Comparison of ENCODE assay signal across 8 mouse cellular contexts in the genomic region with DNA sequence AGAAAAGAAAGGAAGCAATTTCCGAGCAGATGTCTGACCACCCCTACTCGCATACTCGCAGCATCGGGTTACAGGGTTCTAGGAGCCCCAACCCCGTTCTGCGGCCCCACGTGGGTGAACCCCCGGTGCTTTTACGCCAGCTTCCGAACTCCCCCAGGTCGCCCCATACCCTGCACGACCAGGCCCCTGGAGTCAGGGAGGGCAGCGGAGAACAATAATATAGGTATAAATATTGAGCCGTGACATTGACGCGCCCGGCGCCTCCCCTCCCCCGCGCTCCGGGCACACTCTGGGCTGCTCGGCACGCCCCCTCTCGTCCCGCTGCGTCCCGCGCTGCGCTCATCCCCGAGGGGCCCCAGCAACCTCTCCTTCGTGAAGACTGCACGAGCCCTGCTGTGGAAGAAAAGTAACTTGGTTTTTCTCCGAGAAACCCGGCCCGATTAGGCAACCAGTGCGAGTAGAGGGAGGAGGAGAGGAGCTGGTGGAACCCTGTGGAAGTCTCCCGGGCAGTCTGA. TPM values are rescaled to one million over a fixed set of nuclear protein-coding genes. Genes with fewer than 3 reads are reported as not detected.
DNase-seq lines count a peak whose midpoint lies in the region; ATAC-seq and TF ChIP-seq lines count a peak whose summit lies in the region.

No protein-coding gene starts in this region.

- peak overlapping the region; percentile 75 for H3K4me3 ChIP-seq in C2C12 (ENCODE audit: insufficient read depth, poor library complexity, severe bottlenecking)
- peak overlapping the region; percentile 60 for H3K4me3 ChIP-seq in embryonic fibroblast, embryonic 13.5 days (ENCODE audit: insufficient read depth, low read length)
- peak overlapping the region; percentile 65 for H3K4me3 ChIP-seq in heart, embryonic 12.5 days
- H3K4me3 ChIP-seq in kidney, embryonic 16.5 days (ENCODE audit: low read length), result peak overlapping the region; percentile 71
- H3K4me3 ChIP-seq in liver, embryonic 14.5 days (ENCODE audit: insufficient read depth in 1 of 2, low read depth in 2 of 2, low read length in 2 of 2), result peak overlapping the region; percentile 72 to 78
- peak overlapping the region; percentile 75 for H3K4me3 ChIP-seq in stomach, postnatal 0 days (ENCODE audit: low read depth, low read length)

- TF ChIP-seq CTCF in C2C12 (IDR thresholded peaks at IDR 0.05; ENCODE audit: control insufficient read depth, insufficient read depth, insufficient read length), result peak; percentile 4
- TF ChIP-seq CTCF in embryonic fibroblast, embryonic 13.5 days (IDR thresholded peaks at IDR 0.05; ENCODE audit: borderline replicate concordance, insufficient read depth, low read length), result no peak
- 0 out of 2 replicates have a peak, but pooled peaks have one; percentile 18 for TF ChIP-seq CTCF in liver, embryonic 14.5 days (IDR thresholded peaks at IDR 0.05; ENCODE audit: low read depth)
- TF ChIP-seq CTCF in stomach, postnatal 0 days (IDR thresholded peaks at IDR 0.05; ENCODE audit: low read depth), result peak; percentile 55

- no peak for TF ChIP-seq POLR2A in embryonic fibroblast, embryonic 13.5 days (IDR thresholded peaks at IDR 0.05; ENCODE audit: low read depth, low read length)

- no peaks in the 10 kb centered on the region for H3K9me3 ChIP-seq in heart, embryonic 12.5 days (replicated peaks)
- H3K9me3 ChIP-seq in kidney, embryonic 16.5 days (ENCODE audit: low read length), result no peaks in the 10 kb centered on the region
- no peaks in the 10 kb centered on the region for H3K9me3 ChIP-seq in liver, embryonic 14.5 days (ENCODE audit: control insufficient read depth, low read length)
- no peaks in the 10 kb centered on the region for H3K9me3 ChIP-seq in stomach, postnatal 0 days (ENCODE audit: control insufficient read depth, low read length)

- H3K36me3 ChIP-seq in C2C12 (ENCODE audit: control insufficient read depth, insufficient read depth), result peaks cover 31% of the 10 kb centered on the region
- peaks cover 7% of the 10 kb centered on the region; the same call in 1 of the 2 replicates for H3K36me3 ChIP-seq in heart, embryonic 12.5 days
- peaks cover 4% of the 10 kb centered on the region for H3K36me3 ChIP-seq in kidney, embryonic 16.5 days (ENCODE audit: insufficient read depth, low read length)
- peaks cover 2% of the 10 kb centered on the region; the same call in 1 of the 2 replicates for H3K36me3 ChIP-seq in liver, embryonic 14.5 days (replicated peaks; ENCODE audit: control insufficient read depth, insufficient read depth, low read depth)
- no peaks in the 10 kb centered on the region for H3K36me3 ChIP-seq in stomach, postnatal 0 days (ENCODE audit: control insufficient read depth, insufficient read depth, low read length)

- peaks cover 84% of the 10 kb centered on the region for H3K79me2 ChIP-seq in C2C12 (ENCODE audit: control insufficient read depth, insufficient read depth)

- TF ChIP-seq EP300 in liver, embryonic 14.5 days (IDR thresholded peaks at IDR 0.05; ENCODE audit: low read depth), result no peak
- TF ChIP-seq EP300 in stomach, postnatal 0 days (optimal IDR thresholded peaks at IDR 0.05), result no peak

- H3K79me3 ChIP-seq in C2C12 (ENCODE audit: low read depth), result peaks cover 66% of the 10 kb centered on the region

- peak overlapping the region; percentile 90 for H3K4me2 ChIP-seq in heart, embryonic 12.5 days
- peak overlapping the region; percentile 98 for H3K4me2 ChIP-seq in kidney, embryonic 16.5 days (replicated peaks; ENCODE audit: low read depth, low read length)
- peak overlapping the region; percentile 88 for H3K4me2 ChIP-seq in liver, embryonic 14.5 days (ENCODE audit: low read depth)
- peak overlapping the region; percentile 99 for H3K4me2 ChIP-seq in stomach, postnatal 0 days (replicated peaks; ENCODE audit: low read depth)

- no peaks in the 10 kb centered on the region for H3K4me1 ChIP-seq in embryonic fibroblast, embryonic 13.5 days (ENCODE audit: control insufficient read depth, insufficient read depth, low read length)
- no peaks in the 10 kb centered on the region for H3K4me1 ChIP-seq in heart, embryonic 12.5 days (replicated peaks)
- H3K4me1 ChIP-seq in kidney, embryonic 16.5 days (ENCODE audit: insufficient read depth, low read length), result 0 out of 2 replicates have a peak, but pooled peaks cover 5% of the 10 kb centered on the region
- no peaks in the 10 kb centered on the region for H3K4me1 ChIP-seq in liver, embryonic 14.5 days (replicated peaks; ENCODE audit: control insufficient read depth in 2 of 2, insufficient read depth in 2 of 2, low read length in 1 of 2)
- no peaks in the 10 kb centered on the region for H3K4me1 ChIP-seq in stomach, postnatal 0 days (replicated peaks; ENCODE audit: control insufficient read depth, insufficient read depth)

- peak overlapping the region; percentile 77 for H3K27ac ChIP-seq in embryonic fibroblast, embryonic 13.5 days (ENCODE audit: insufficient read depth, low read length)
- H3K27ac ChIP-seq in heart, embryonic 12.5 days (ENCODE audit: poor library complexity, severe bottlenecking), result peak overlapping the region; percentile 88
- H3K27ac ChIP-seq in kidney, embryonic 16.5 days (ENCODE audit: low read length), result peak overlapping the region; percentile 74
- H3K27ac ChIP-seq in liver, embryonic 14.5 days, result no peak overlapping the region; the same call in 1 of the 2 replicates
- peak overlapping the region; percentile 89 for H3K27ac ChIP-seq in stomach, postnatal 0 days (replicated peaks)

- under 1% methylated on average over 37 of the region's 37 CpGs for WGBS in heart, embryonic 12.5 days
- under 1% methylated on average over 34 of the region's 37 CpGs for WGBS in kidney, embryonic 16.5 days
- WGBS in liver, embryonic 14.5 days (ENCODE audit: insufficient replicate concordance), result under 1% methylated on average over 36 of the region's 37 CpGs
- WGBS in stomach, postnatal 0 days, result under 1% methylated on average over 35 of the region's 37 CpGs

- peak; percentile 61 for ATAC-seq in heart, embryonic 12.5 days (ENCODE audit: insufficient number of reproducible peaks, low FRiP score)
- ATAC-seq in kidney, embryonic 16.5 days (ENCODE audit: low FRiP score, low TSS enrichment), result peak; percentile 60
- ATAC-seq in liver, embryonic 14.5 days (ENCODE audit: insufficient read depth), result peak; percentile 62
- ATAC-seq in stomach, postnatal 0 days (ENCODE audit: low FRiP score, low TSS enrichment), result peak; percentile 62

- DNase-seq in adrenal gland, postnatal 10 days, result peak; percentile 84
- no peak for DNase-seq in liver, embryonic 14.5 days (ENCODE audit: low read depth in 3 of 3, low spot score in 3 of 3)
- DNase-seq in naive thymus-derived CD4-positive, alpha-beta T cell, adult 2 months (ENCODE audit: low read depth), result peak; percentile 57
- peak; percentile 70 for DNase-seq in stomach, postnatal 0 days (ENCODE audit: low spot score)

- H3K9ac ChIP-seq in heart, embryonic 12.5 days, result peak overlapping the region; percentile 90
- H3K9ac ChIP-seq in kidney, embryonic 16.5 days (replicated peaks; ENCODE audit: low read length), result peak overlapping the region; percentile 78
- H3K9ac ChIP-seq in liver, embryonic 14.5 days (replicated peaks), result peak overlapping the region; percentile 70
- peak overlapping the region; percentile 79 for H3K9ac ChIP-seq in stomach, postnatal 0 days (ENCODE audit: low read length)

- peak overlapping the region; percentile 74 for H3ac ChIP-seq in C2C12 (ENCODE audit: control insufficient read depth, insufficient read length, low read depth)

- no peaks in the 10 kb centered on the region for H3K27me3 ChIP-seq in C2C12 (ENCODE audit: control insufficient read depth, insufficient read depth, insufficient read length)
- no peaks in the 10 kb centered on the region for H3K27me3 ChIP-seq in heart, embryonic 12.5 days (replicated peaks)
- no peaks in the 10 kb centered on the region for H3K27me3 ChIP-seq in kidney, embryonic 16.5 days (ENCODE audit: insufficient read depth, low read length)
- H3K27me3 ChIP-seq in liver, embryonic 14.5 days (ENCODE audit: control insufficient read depth, insufficient read depth, low read length), result no peaks in the 10 kb centered on the region
- H3K27me3 ChIP-seq in stomach, postnatal 0 days (ENCODE audit: control insufficient read depth, insufficient read depth, low read length), result no peaks in the 10 kb centered on the region

TF ChIP-seq in C2C12, 6 proteins besides CTCF, POLR2A, EP300 and RAD21:
- TF ChIP-seq MYOD1 (IDR thresholded peaks at IDR 0.05; ENCODE audit: control insufficient read depth, insufficient read length, low read depth), result no peak

RNA-seq across cellular contexts. Expression of a gene that starts 2.3 kb away (rescaled TPM):
- 30.9 TPM for polyA plus RNA-seq in C2C12 (2012; fragmentation: generic; extraction: Trizol)
- total RNA-seq in adrenal gland, postnatal 10 days (2021), result 10 to 100 TPM; 24.2 to 30.8 TPM
- polyA plus RNA-seq in embryonic fibroblast, embryonic 13.5 days (2011; ENCODE audit: insufficient read length, low read depth, missing spikeins), result 30.5 and 31.4 TPM in 2 replicates
- polyA plus RNA-seq in heart, embryonic 12.5 days (2016; fragmentation: Nextera tagmentation; extraction: Ambion mirVana), result 32.5 and 33.3 TPM in 2 replicates
- 16.6 and 21.2 TPM in 2 replicates for polyA plus RNA-seq in kidney, embryonic 16.5 days (2015; fragmentation: Nextera tagmentation; extraction: Ambion mirVana)
- 5.7 and 8.6 TPM in 2 replicates for polyA plus RNA-seq in liver, embryonic 14.5 days (2012; rRNA removed)
- 13.9 and 15.5 TPM in 2 replicates for polyA plus RNA-seq in liver, embryonic 14.5 days (2014; fragmentation: Nextera tagmentation; extraction: Ambion mirVana)
- polyA plus RNA-seq in stomach, postnatal 0 days (2015; fragmentation: Nextera tagmentation; extraction: Ambion mirVana), result 15.7 and 16.6 TPM in 2 replicates

Comparison
In these comparisons a context has a peak if more than half of its experiments do, and no peak if none do; other contexts are left out.
1. DNase-seq: peak in adrenal gland, postnatal 10 days (single experiment), naive thymus-derived CD4-positive, alpha-beta T cell, adult 2 months (single experiment) and stomach, postnatal 0 days (single experiment); none in liver, embryonic 14.5 days (0 of 3).
2. Peak in every context shown above with its lines, with median percentiles within 50 percentile points of each other: H3K4me3 ChIP-seq, ATAC-seq, H3K4me2 ChIP-seq and H3K9ac ChIP-seq.